8 mouse cellular contexts compared by ENCODE assay signal in the genomic region with DNA sequence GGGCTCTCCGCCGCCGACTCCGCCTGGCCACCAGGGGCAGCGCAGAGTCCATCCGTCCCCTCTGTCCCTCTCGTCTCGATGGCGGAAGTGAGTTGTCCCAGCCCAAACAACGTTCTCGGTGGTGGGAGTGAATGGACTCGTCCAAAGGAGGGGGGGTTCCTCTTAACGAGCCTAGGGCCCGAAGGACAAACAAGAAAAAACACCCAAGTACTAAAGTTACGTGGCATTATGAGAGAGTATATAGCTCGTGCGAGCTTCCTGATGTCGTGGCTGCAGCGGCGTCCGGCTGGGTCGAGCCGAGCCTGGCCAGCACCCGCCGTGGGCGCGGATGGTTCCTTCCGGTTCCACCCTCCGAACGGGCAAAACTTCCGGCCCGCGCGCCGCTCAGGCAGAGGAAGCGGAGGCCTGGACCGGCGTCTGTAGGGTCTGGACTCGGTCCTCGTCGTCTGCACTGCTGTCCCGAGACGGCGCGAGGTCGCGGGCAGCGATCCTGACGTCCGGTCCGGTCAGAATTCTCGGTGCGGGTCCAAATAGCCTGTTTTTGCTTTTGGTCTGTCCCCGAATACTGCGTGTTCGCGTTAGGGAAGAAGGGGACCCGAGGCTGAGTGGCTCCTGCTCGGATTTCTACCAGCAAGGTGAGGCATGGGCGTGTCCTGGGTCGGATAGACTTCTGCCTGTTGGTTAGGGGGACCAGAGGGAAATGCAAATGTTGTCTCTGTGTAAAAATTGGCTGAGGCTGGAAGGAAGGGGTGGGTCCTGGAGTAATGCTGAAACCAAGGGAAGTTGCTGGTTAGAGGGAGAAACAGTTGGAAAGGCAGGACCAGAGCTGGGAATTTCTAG. TPM values are rescaled to one million over a fixed set of nuclear protein-coding genes. Genes with fewer than 3 reads are reported as not detected.
A peak's percentile ranks its signal among the peaks of the same experiment; 100 is the strongest.
DNase-seq lines count a peak whose midpoint lies in the region; ATAC-seq lines count a peak whose summit lies in the region.

A gene (plus strand): TSS at position 362 of the 840 bp plus-strand sequence.

- no peaks in the 10 kb centered on the region for H3K9me3 ChIP-seq in hindbrain, embryonic 15.5 days

- peaks cover 29% of the 10 kb centered on the region for H3K4me1 ChIP-seq in hindbrain, embryonic 15.5 days (replicated peaks)

- H3K4me3 ChIP-seq in hindbrain, embryonic 15.5 days: peak within 1 kb of the TSS; percentile 63

- peak within 1 kb of the TSS; percentile 72 for H3K9ac ChIP-seq in hindbrain, embryonic 15.5 days

- WGBS in hindbrain, embryonic 15.5 days: under 1% methylated on average over 61 of the region's 61 CpGs

- peak; percentile 90 for ATAC-seq in hindbrain, embryonic 15.5 days (ENCODE audit: low FRiP score, low read depth)

- H3K27ac ChIP-seq in hindbrain, embryonic 15.5 days (replicated peaks): peak within 1 kb of the TSS; percentile 85

- peaks cover 18% of the 10 kb centered on the region for H3K36me3 ChIP-seq in hindbrain, embryonic 15.5 days

- no peaks in the 10 kb centered on the region for H3K27me3 ChIP-seq in hindbrain, embryonic 15.5 days

- DNase-seq in T-cell, adult 2 months (ENCODE audit: low spot score): peak; percentile 95
- DNase-seq in cerebellum, postnatal 36 days: peak; percentile 90 to 91
- DNase-seq in frontal cortex, postnatal 36 days (ENCODE audit: low spot score in 2 of 2): peak; percentile 90 to 94
- peak; percentile 86 for DNase-seq in left cerebral cortex, adult 11 months (ENCODE audit: low spot score)
- peak; percentile 93 to 94 for DNase-seq in lung, postnatal 4 days
- peak; percentile 88 for DNase-seq in retina, postnatal 7 days (ENCODE audit: low read depth, low spot score)
- peak; percentile 90 for DNase-seq in urinary bladder, adult 2 months (ENCODE audit: low spot score)

- H3K4me2 ChIP-seq in hindbrain, embryonic 15.5 days: peak within 1 kb of the TSS; percentile 98

RNA-seq across cellular contexts. Expression of the gene that starts here (rescaled TPM):
- polyA plus RNA-seq in hindbrain, embryonic 15.5 days (2015; fragmentation: Nextera tagmentation; extraction: Ambion mirVana): 75.5 and 76.5 TPM in 2 replicates
- polyA plus RNA-seq in urinary bladder, adult 2 months (2012; rRNA removed): 40.5 and 54.0 TPM in 2 replicates

Comparison
In these comparisons a context has a peak if more than half of its experiments do, and no peak if none do; other contexts are left out.
1. Peak in every context shown above with its lines: DNase-seq, ATAC-seq, H3K4me3 ChIP-seq and H3K27ac ChIP-seq.